Mouse (Mus musculus) hindbrain, embryonic 14.5 days (tissue): ENCODE results near the gene Sh3glb2. TPM values are rescaled to one million over a fixed set of nuclear protein-coding genes. Genes with fewer than 3 reads are reported as not detected.

Source experiments
- ATAC-seq: fragments of 200-750 bp; cut with Nextera tagmentation; 2 replicates; pipeline ENCODE4 v1.8.0; 2017; ENCODE audit warnings: moderate number of reproducible peaks, mild to moderate bottlenecking, moderate TSS enrichment, moderate library complexity; ENCODE audit not compliant: low FRiP score
- DNase-seq: peaks from one replicate; pipeline ENCODE4 v3.0.0-alpha.2; 2015; ENCODE audit warnings: low spot score
- H3K27ac ChIP-seq: fragments of 300-500 bp; sonication (generic); 2 replicates; pipeline ENCODE4 v1.5.1; 2014; ENCODE audit warnings: mild to moderate bottlenecking, moderate library complexity
- H3K27me3 ChIP-seq: fragments of 300-500 bp; sonication (generic); 2 replicates; pipeline ENCODE4 v1.6.1; 2014; ENCODE audit warnings: mild to moderate bottlenecking, low read length, mixed read lengths; ENCODE audit not compliant: control insufficient read depth, insufficient read depth
- H3K36me3 ChIP-seq: fragments of 300-500 bp; sonication (generic); replicated peaks from 2 replicates; pipeline ENCODE4 v1.6.1; 2014; ENCODE audit not compliant: control insufficient read depth, insufficient read depth
- H3K4me1 ChIP-seq: fragments of 300-500 bp; sonication (generic); replicated peaks from 2 replicates; pipeline ENCODE4 v1.6.1; 2014; ENCODE audit warnings: antibody characterized with exemption, low read length, mixed read lengths; ENCODE audit not compliant: control insufficient read depth, insufficient read depth
- H3K4me2 ChIP-seq: fragments of 300-500 bp; sonication (generic); replicated peaks from 2 replicates; pipeline ENCODE4 v1.6.1; 2014; ENCODE audit warnings: mild to moderate bottlenecking, moderate library complexity
- H3K4me3 ChIP-seq: fragments of 300-500 bp; sonication (generic); replicated peaks from 2 replicates; pipeline ENCODE4 v1.5.1; 2014; ENCODE audit warnings: mild to moderate bottlenecking, low read length
- H3K9ac ChIP-seq: fragments of 300-500 bp; sonication (generic); 2 replicates; pipeline ENCODE4 v1.6.1; 2014
- H3K9me3 ChIP-seq: fragments of 300-500 bp; sonication (generic); 2 replicates; pipeline ENCODE4 v1.6.1; 2016; ENCODE audit warnings: low read length; ENCODE audit not compliant: control insufficient read depth
- WGBS: fragments of 180-500 bp; shearing (Covaris S2); extraction: QIAGEN DNeasy Blood & Tissue Kit; methylation state at CpG from one replicate; pipeline ENCODE4 v1.1.7; 2014; 5-methylcytosine and 5-hydroxymethylcytosine counted together
- microRNA-seq: library from miRNA; unstranded; fragments of <30 nt; microRNA quantifications from one replicate; pipeline ENCODE4, GENCODE M21; 2016
- polyA plus RNA-seq: library from polyadenylated mRNA; unstranded; fragments of >200 nt; fragmentation: Nextera tagmentation; extraction: Ambion mirVana; gene quantifications from 2 replicates; pipeline ENCODE4 v1.2.1, GENCODE M21; 2014

Gene Sh3glb2
- polyA plus RNA-seq, 1 experiment from 2014 or later: 143 TPM

DNA sequence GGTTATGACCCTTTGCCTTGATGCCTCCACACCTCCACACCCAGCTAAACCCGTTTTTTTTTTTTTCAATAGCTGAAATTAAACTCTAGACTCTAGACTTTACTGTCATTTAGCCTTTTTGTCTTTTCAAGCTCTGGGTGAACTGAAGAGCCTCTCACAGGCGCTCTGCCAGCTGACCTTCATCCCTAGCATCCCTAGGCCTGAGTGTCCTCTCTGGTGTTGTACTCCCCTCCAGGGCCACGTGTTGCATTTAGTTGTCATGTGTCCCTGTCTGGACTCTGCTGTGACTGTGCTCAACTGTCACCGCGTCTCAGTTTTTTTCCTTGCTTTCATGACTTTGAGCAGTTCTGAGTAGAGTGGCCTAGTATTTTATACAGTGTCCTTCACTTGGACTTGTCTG lies 59.2 kb downstream of the Sh3glb2 start:
- WGBS: 94% methylated on average over 5 of the region's 5 CpGs
- no peaks in the 10 kb centered on the region for H3K27me3 ChIP-seq
- H3K4me1 ChIP-seq: no peaks in the 10 kb centered on the region
- ATAC-seq (no peak), DNase-seq (no peak)
- H3K9ac ChIP-seq: no peak overlapping the region
- peaks cover 81% of the 10 kb centered on the region for H3K36me3 ChIP-seq
- H3K4me3 ChIP-seq: no peak overlapping the region
- H3K27ac ChIP-seq: no peak overlapping the region
- no peaks in the 10 kb centered on the region for H3K9me3 ChIP-seq
- H3K4me2 ChIP-seq: no peak overlapping the region

DNA sequence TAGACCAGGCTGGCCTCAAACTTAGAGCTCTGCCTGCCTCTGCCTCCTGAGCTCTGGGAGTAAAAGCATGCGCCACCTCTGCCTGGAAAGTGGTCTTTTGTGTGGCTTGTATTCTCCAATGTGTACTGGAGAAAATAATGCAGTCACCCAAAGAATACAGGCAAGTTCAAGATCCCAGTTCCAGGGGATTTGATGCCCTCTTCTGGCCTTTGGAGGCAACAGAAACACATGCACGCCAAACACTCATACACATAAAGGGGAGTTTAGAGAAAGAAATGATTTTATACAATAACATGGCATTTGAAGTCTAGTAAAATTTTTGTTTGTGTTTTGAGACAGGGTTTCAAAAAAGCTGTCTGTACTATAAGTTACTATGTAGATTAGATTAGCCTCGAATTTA lies 59.6 kb downstream of the Sh3glb2 start:
- WGBS: 87% methylated on average over 3 of the region's 3 CpGs
- DNase-seq: no peak
- Histone ChIP-seq H3K9me3 (no peaks in the 10 kb centered on the region), H3K27me3 (no peaks in the 10 kb centered on the region), H3K4me2 (no peak overlapping the region), H3K27ac (no peak overlapping the region), H3K4me1 (no peaks in the 10 kb centered on the region), H3K36me3 (peaks cover 76% of the 10 kb centered on the region), H3K4me3 (no peak overlapping the region), H3K9ac (no peak overlapping the region)
- no peak for ATAC-seq

Small RNA genes lying within 50 kb of the gene (microRNA-seq; reads per million reads assigned to microRNA genes)
- gene Gm47292: not detected

Other genes with a start within 250 kb of the Sh3glb2 start
- 13.2 and 16.0 TPM in 2 replicates for gene Zer1, start 234.8 kb downstream of the Sh3glb2 start, polyA plus RNA-seq
- 18.7 and 18.8 TPM in 2 replicates for gene Tbc1d13, start 225.6 kb downstream of the Sh3glb2 start, polyA plus RNA-seq
- 29.8 and 31.0 TPM in 2 replicates for gene Endog, start 187.8 kb downstream of the Sh3glb2 start, polyA plus RNA-seq
- gene Spout1, start 180.9 kb downstream of the Sh3glb2 start, polyA plus RNA-seq: 55.4 and 58.8 TPM in 2 replicates
- 13.9 and 16.0 TPM in 2 replicates for gene Kyat1, start 153.5 kb downstream of the Sh3glb2 start, polyA plus RNA-seq
- 57.9 and 58.6 TPM in 2 replicates for gene Lrrc8a, start 121.6 kb downstream of the Sh3glb2 start, polyA plus RNA-seq
- 0.07 and 0.17 TPM in 2 replicates for gene Gm28035, start 118.8 kb downstream of the Sh3glb2 start, polyA plus RNA-seq
- 5.9 and 6.9 TPM in 2 replicates for gene Phyhd1, start 93.1 kb downstream of the Sh3glb2 start, polyA plus RNA-seq
- not detected in 2 replicates for gene Gm28038, start 78.3 kb downstream of the Sh3glb2 start, polyA plus RNA-seq
- 37.1 and 39.2 TPM in 2 replicates for gene Dolk, start 73.0 kb downstream of the Sh3glb2 start, polyA plus RNA-seq
- gene Nup188, start 72.9 kb downstream of the Sh3glb2 start, polyA plus RNA-seq: 19.5 and 24.8 TPM in 2 replicates
- gene Miga2, start 4.9 kb upstream of the Sh3glb2 start, polyA plus RNA-seq: 27.3 and 32.3 TPM in 2 replicates
- 51.6 and 54.2 TPM in 2 replicates for gene Dolpp1, start 32.9 kb upstream of the Sh3glb2 start, polyA plus RNA-seq
- gene Crat, start 56.5 kb upstream of the Sh3glb2 start, polyA plus RNA-seq: 30.3 and 32.0 TPM in 2 replicates
- gene Ptpa, start 56.7 kb upstream of the Sh3glb2 start, polyA plus RNA-seq: 71.7 and 79.8 TPM in 2 replicates
- 2.4 and 2.7 TPM in 2 replicates for gene Ier5l, start 114.9 kb upstream of the Sh3glb2 start, polyA plus RNA-seq
- gene Cstad, start 235.7 kb upstream of the Sh3glb2 start, polyA plus RNA-seq: 1.6 TPM in 1 of 2 replicates, not detected in the other